In genomic region chr4:115953559-115953958, GRCm38 (mm10) we compare ENCODE assay signal across 29 mouse cellular contexts. TPM values are rescaled to one million over a fixed set of nuclear protein-coding genes. Genes with fewer than 3 reads are reported as not detected.
DNase-seq lines count a peak whose midpoint lies in the region; ATAC-seq and TF ChIP-seq lines count a peak whose summit lies in the region.
"Had no signal": no experiment of that assay in that cellular context is flagged by ENCODE, and none has a peak within 500 bp of the region (broad histone marks: within the 10 kb centered on the region; RNA-seq: fewer than 3 reads in every experiment).

No protein-coding gene starts in this region.

- H3K4me3 ChIP-seq in kidney, adult 2 months (ENCODE audit: insufficient read depth, low read depth, low read length): no peak overlapping the region
- no peak overlapping the region for H3K4me3 ChIP-seq in kidney, embryonic 15.5 days (replicated peaks)
- H3K4me3 ChIP-seq in kidney, embryonic 16.5 days (ENCODE audit: low read length): no peak overlapping the region
- H3K4me3 ChIP-seq in layer of hippocampus, adult 2 months: no peak overlapping the region
- H3K4me3 ChIP-seq: embryonic facial prominence, embryonic 13.5 days; forebrain, embryonic 10.5 days; hindbrain, embryonic 10.5 days; left cerebral cortex, adult 2 months; liver, embryonic 12.5 days; midbrain, embryonic 12.5 days had no signal

- WGBS in kidney, adult 2 months: 31% methylated on average over 5 of the region's 5 CpGs
- 18% methylated on average over 5 of the region's 5 CpGs for WGBS in kidney, embryonic 15.5 days
- 35% methylated on average over 5 of the region's 5 CpGs for WGBS in kidney, embryonic 16.5 days

- TF ChIP-seq CTCF in kidney, adult 2 months (conservative IDR thresholded peaks at IDR 0.05; ENCODE audit: insufficient read depth, insufficient read length, low read depth, low read length): no peak
- TF ChIP-seq CTCF in layer of hippocampus, adult 2 months (conservative IDR thresholded peaks at IDR 0.05): no peak

- TF ChIP-seq POLR2A in kidney, adult 2 months (IDR thresholded peaks at IDR 0.05; ENCODE audit: low read depth, low read length): no peak

- no peaks in the 10 kb centered on the region for H3K36me3 ChIP-seq in kidney, adult 2 months (ENCODE audit: control insufficient read depth, insufficient read depth, low read length)
- H3K36me3 ChIP-seq in kidney, embryonic 15.5 days: no peaks in the 10 kb centered on the region
- no peaks in the 10 kb centered on the region for H3K36me3 ChIP-seq in kidney, embryonic 16.5 days (ENCODE audit: insufficient read depth, low read length)
- H3K36me3 ChIP-seq: embryonic facial prominence, embryonic 13.5 days; forebrain, embryonic 10.5 days; hindbrain, embryonic 10.5 days; liver, embryonic 12.5 days; midbrain, embryonic 12.5 days had no signal

- no peaks in the 10 kb centered on the region for H3K27me3 ChIP-seq in kidney, adult 2 months (replicated peaks; ENCODE audit: control insufficient read depth, insufficient read depth, low read length)
- H3K27me3 ChIP-seq in kidney, embryonic 15.5 days: peaks cover 99% of the 10 kb centered on the region
- H3K27me3 ChIP-seq in kidney, embryonic 16.5 days (ENCODE audit: insufficient read depth, low read length): peaks cover 97% of the 10 kb centered on the region

- no peak overlapping the region for H3K27ac ChIP-seq in kidney, adult 2 months (ENCODE audit: insufficient read depth, low read depth, low read length)
- H3K27ac ChIP-seq in kidney, embryonic 15.5 days: no peak overlapping the region
- no peak overlapping the region for H3K27ac ChIP-seq in kidney, embryonic 16.5 days (ENCODE audit: low read length)
- H3K27ac ChIP-seq in layer of hippocampus, adult 2 months: no peak overlapping the region
- H3K27ac ChIP-seq: embryonic facial prominence, embryonic 13.5 days; forebrain, embryonic 10.5 days; hindbrain, embryonic 10.5 days; hindbrain, postnatal 0 days; left cerebral cortex, adult 2 months; liver, embryonic 12.5 days; midbrain, embryonic 12.5 days had no signal

- ATAC-seq in kidney, embryonic 15.5 days (replicated peaks; ENCODE audit: low FRiP score): no peak
- peak; percentile 50; the same call in 1 of the 2 replicates for ATAC-seq in kidney, embryonic 16.5 days (ENCODE audit: low FRiP score, low TSS enrichment)
- ATAC-seq: hindbrain, postnatal 0 days; intestine, embryonic 16.5 days; liver, embryonic 12.5 days; liver, postnatal 0 days had no signal

- peak; percentile 67 for DNase-seq in kidney, adult 2 months
- DNase-seq in kidney, adult 8-10 months: peak; percentile 48 to 54
- peak; percentile 54 to 62 for DNase-seq in kidney, postnatal 36 days
- DNase-seq in embryo, embryonic 11 days: no peak
- DNase-seq in layer of hippocampus, adult 2 months (ENCODE audit: low spot score in 2 of 2): no peak
- DNase-seq: cerebellum, adult 11-12 months; cerebellum, adult 9-11 months had no signal

- no peak overlapping the region for H3K9ac ChIP-seq in kidney, embryonic 15.5 days
- no peak overlapping the region for H3K9ac ChIP-seq in kidney, embryonic 16.5 days (replicated peaks; ENCODE audit: low read length)
- H3K9ac ChIP-seq: embryonic facial prominence, embryonic 13.5 days; forebrain, postnatal 0 days; liver, embryonic 12.5 days; liver, postnatal 0 days; midbrain, embryonic 12.5 days had no signal

- no peaks in the 10 kb centered on the region for H3K9me3 ChIP-seq in kidney, embryonic 15.5 days (replicated peaks)
- H3K9me3 ChIP-seq in kidney, embryonic 16.5 days (ENCODE audit: low read length): 0 out of 2 replicates have a peak, but pooled peaks cover 4% of the 10 kb centered on the region
- H3K9me3 ChIP-seq: embryonic facial prominence, embryonic 13.5 days; forebrain, embryonic 10.5 days; hindbrain, embryonic 10.5 days; liver, embryonic 12.5 days; midbrain, embryonic 12.5 days had no signal

- no peaks in the 10 kb centered on the region for H3K4me1 ChIP-seq in kidney, adult 2 months (ENCODE audit: control insufficient read depth, insufficient read depth, low read length)
- H3K4me1 ChIP-seq in kidney, embryonic 15.5 days: peaks cover 9% of the 10 kb centered on the region
- no peaks in the 10 kb centered on the region for H3K4me1 ChIP-seq in kidney, embryonic 16.5 days (ENCODE audit: insufficient read depth, low read length)
- H3K4me1 ChIP-seq: liver, embryonic 12.5 days had no signal

- H3K4me2 ChIP-seq in kidney, embryonic 15.5 days: no peak overlapping the region
- no peak overlapping the region for H3K4me2 ChIP-seq in kidney, embryonic 16.5 days (replicated peaks; ENCODE audit: low read depth, low read length)
- H3K4me2 ChIP-seq: embryonic facial prominence, embryonic 13.5 days; liver, embryonic 12.5 days; midbrain, embryonic 12.5 days had no signal

RNA-seq across cellular contexts. Expression of gene Dmbx1, which starts 13.8 kb away (rescaled TPM):
- not detected in 2 replicates for polyA plus RNA-seq in kidney, adult 2 months (2012; rRNA removed)
- not detected in 2 replicates for polyA plus RNA-seq in kidney, embryonic 15.5 days (2015; fragmentation: Nextera tagmentation; extraction: Ambion mirVana)
- not detected in 2 replicates for polyA plus RNA-seq in kidney, embryonic 16.5 days (2015; fragmentation: Nextera tagmentation; extraction: Ambion mirVana)
- not detected for total RNA-seq in layer of hippocampus, adult 2 months (2021)
- total RNA-seq: adrenal gland, postnatal 14 days; forebrain, postnatal 0 days; gastrocnemius, postnatal 10 days; heart, postnatal 14 days; layer of hippocampus, adult 18-20 months; left cerebral cortex, adult 2 months; left cerebral cortex, postnatal 25 days; megakaryocyte, adult 5-6 weeks; neutrophil, adult 5-6 weeks had no signal
- polyA plus RNA-seq: gonadal fat pad, adult 2 months; heart, embryonic 14.5 days; intestine, embryonic 16.5 days; liver, embryonic 12.5 days; liver, postnatal 0 days; spleen, adult 2 months had no signal

Comparison
In these comparisons a context has a peak if more than half of its experiments do, and no peak if none do; other contexts are left out.
1. DNase-seq: peak in kidney, adult 2 months (single experiment), kidney, adult 8-10 months (2 of 2) and kidney, postnatal 36 days (2 of 2); none in embryo, embryonic 11 days (single experiment) and layer of hippocampus, adult 2 months (0 of 2).